18 mouse cellular contexts compared by ENCODE assay signal in genomic region chr2:71134041-71134505, GRCm38 (mm10). TPM values are rescaled to one million over a fixed set of nuclear protein-coding genes. Genes with fewer than 3 reads are reported as not detected.
DNase-seq lines count a peak whose midpoint lies in the region; ATAC-seq lines count a peak whose summit lies in the region.
"Had no signal": no experiment of that assay in that cellular context is flagged by ENCODE, and none has a peak within 500 bp of the region (broad histone marks: within the 10 kb centered on the region; RNA-seq: fewer than 3 reads in every experiment).

No protein-coding gene starts in this region.

- H3K27ac ChIP-seq in liver, embryonic 13.5 days, result no peak overlapping the region; the same call in 1 of the 2 replicates
- H3K27ac ChIP-seq: heart, embryonic 15.5 days; hindbrain, embryonic 12.5 days; limb, embryonic 12.5 days; stomach, embryonic 15.5 days had no signal

- H3K4me1 ChIP-seq in liver, embryonic 13.5 days (replicated peaks), result peaks cover 9% of the 10 kb centered on the region
- H3K4me1 ChIP-seq: hindbrain, embryonic 12.5 days; limb, embryonic 12.5 days; stomach, embryonic 15.5 days had no signal

- no peak overlapping the region for H3K4me3 ChIP-seq in liver, embryonic 13.5 days (replicated peaks)
- H3K4me3 ChIP-seq: heart, embryonic 15.5 days; hindbrain, embryonic 12.5 days; limb, embryonic 12.5 days; stomach, embryonic 15.5 days had no signal

- 49% methylated on average over 9 of the region's 9 CpGs for WGBS in liver, embryonic 13.5 days (ENCODE audit: insufficient replicate concordance)

- ATAC-seq in liver, embryonic 13.5 days (ENCODE audit: low read depth), result peak; percentile 70
- ATAC-seq in inflammation-experienced regulatory T-cells, adult 6 months, result no peak
- ATAC-seq: forebrain, postnatal 0 days; Patski had no signal

- H3K36me3 ChIP-seq in liver, embryonic 13.5 days, result peaks cover 2% of the 10 kb centered on the region; the same call in 1 of the 2 replicates
- H3K36me3 ChIP-seq: heart, embryonic 15.5 days; hindbrain, embryonic 12.5 days had no signal

- no peaks in the 10 kb centered on the region for H3K27me3 ChIP-seq in liver, embryonic 13.5 days
- H3K27me3 ChIP-seq: heart, embryonic 15.5 days; hindbrain, embryonic 12.5 days; limb, embryonic 12.5 days; Patski; stomach, embryonic 15.5 days had no signal

- H3K9ac ChIP-seq in liver, embryonic 13.5 days, result no peak overlapping the region
- H3K9ac ChIP-seq: forebrain, postnatal 0 days; heart, embryonic 15.5 days; hindbrain, embryonic 12.5 days; limb, embryonic 12.5 days; stomach, embryonic 15.5 days had no signal

- H3K9me3 ChIP-seq in liver, embryonic 13.5 days (replicated peaks), result no peaks in the 10 kb centered on the region
- H3K9me3 ChIP-seq: heart, embryonic 15.5 days; hindbrain, embryonic 12.5 days; stomach, embryonic 15.5 days had no signal

- DNase-seq in lung, adult 18-20 months, result peak; percentile 47 to 66
- DNase-seq in lung, postnatal 14 days, result no peak
- peak; percentile 18 for DNase-seq in adrenal gland, postnatal 14 days
- peak; percentile 11 for DNase-seq in liver, embryonic 13.5 days
- peak; percentile 66 for DNase-seq in lung, postnatal 25 days (ENCODE audit: low spot score)
- DNase-seq in frontal cortex, postnatal 14 days (ENCODE audit: low spot score in 2 of 2), result no peak
- no peak for DNase-seq in frontal cortex, postnatal 25 days (ENCODE audit: low spot score in 2 of 2)
- DNase-seq: cerebellum, adult 11-12 months; forebrain, postnatal 0 days; kidney, adult 8-10 months; midbrain, embryonic 14.5 days; thymus, postnatal 14 days had no signal

- no peak overlapping the region for H3K4me2 ChIP-seq in liver, embryonic 13.5 days
- H3K4me2 ChIP-seq: heart, embryonic 15.5 days; hindbrain, embryonic 12.5 days; limb, embryonic 12.5 days; stomach, embryonic 15.5 days had no signal

RNA-seq across cellular contexts. Expression of gene Cybrd1, which starts 16.4 kb away (rescaled TPM):
- 0.89 and 0.98 TPM in 2 replicates for total RNA-seq in adrenal gland, postnatal 14 days (2021)
- 0.60 and 0.85 TPM in 2 replicates for polyA plus RNA-seq in liver, embryonic 13.5 days (2015; fragmentation: Nextera tagmentation; extraction: Ambion mirVana)
- under 1 TPM in 2 of 3 experiments, not detected in 1; 0.07 to 0.13 TPM for polyA plus RNA-seq in inflammation-experienced regulatory T-cells, adult 6 months (2017; shearing (Covaris generic))

Comparison
In these comparisons a context has a peak if more than half of its experiments do, and no peak if none do; other contexts are left out.
1. DNase-seq: peak in lung, adult 18-20 months (2 of 2), adrenal gland, postnatal 14 days (single experiment), liver, embryonic 13.5 days (single experiment) and lung, postnatal 25 days (single experiment); none in lung, postnatal 14 days (single experiment), frontal cortex, postnatal 14 days (0 of 2) and frontal cortex, postnatal 25 days (0 of 2).